Mouse (Mus musculus): Measurements from ENCODE around the gene Ppm1f. TPM values are rescaled to one million over a fixed set of nuclear protein-coding genes. Genes with fewer than 3 reads are reported as not detected.

Ppm1f gene
- total and polyA plus RNA-seq, 3 experiments = 37.7 to 47.5 (median 43.2) TPM

DNA sequence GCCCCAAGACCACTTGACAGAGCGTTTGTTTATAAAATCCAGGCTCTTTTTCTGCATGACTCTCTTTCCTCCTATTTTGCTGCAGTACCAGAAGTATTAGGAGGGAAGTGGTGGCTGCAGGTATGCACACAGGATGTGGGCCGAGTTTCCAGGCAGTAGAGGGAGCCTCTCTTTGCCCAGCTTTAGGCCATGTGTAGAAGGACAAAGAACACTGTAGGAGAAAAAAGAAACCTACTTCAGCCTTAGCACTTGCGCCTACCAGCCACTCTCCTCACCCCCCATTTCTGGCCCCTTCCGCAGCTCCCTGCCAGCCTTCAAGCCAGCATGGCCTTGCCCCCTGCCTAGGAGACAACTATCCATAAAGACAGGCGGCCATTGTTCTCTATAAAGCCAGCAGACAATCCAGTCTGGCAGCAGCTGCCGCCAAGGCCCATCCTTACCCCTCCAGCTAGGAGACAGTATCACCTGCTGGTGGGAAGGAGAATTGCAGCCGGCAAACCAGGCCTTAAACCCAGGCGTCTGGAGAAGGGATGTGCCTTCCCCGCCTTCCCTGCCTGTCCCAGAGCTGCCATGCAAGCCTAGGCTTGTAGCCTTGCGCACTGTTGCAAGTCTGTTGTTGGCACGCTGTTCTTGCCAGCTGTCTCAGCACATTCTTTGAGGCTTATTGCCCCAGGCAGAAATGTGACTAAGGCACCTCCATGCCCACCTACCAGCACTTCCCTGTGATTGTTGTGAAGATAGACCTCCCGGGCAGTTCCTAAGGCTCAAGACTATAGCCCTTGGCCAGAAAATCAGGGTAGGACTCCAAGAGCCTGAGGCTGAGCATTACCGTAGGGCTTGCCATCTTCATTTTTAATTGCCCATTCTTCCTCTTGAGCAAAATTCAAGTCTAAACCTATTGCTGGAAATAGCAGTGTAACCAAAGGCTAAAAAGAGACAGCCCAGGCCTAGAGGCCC, 15.7 kb downstream of the Ppm1f start (continued):
- TF ChIP-seq ZC3H11A (IDR thresholded peaks at IDR 0.05; ENCODE audit: low read depth, low read length) (peak; percentile 42), USF1 (IDR thresholded peaks at IDR 0.05; ENCODE audit: low read depth, low read length) (no peak), TCF12 (IDR thresholded peaks at IDR 0.05; ENCODE audit: low read depth, low read length) (0 out of 2 replicates have a peak, but pooled peaks have one; percentile 12), NRF1 (IDR thresholded peaks at IDR 0.05; ENCODE audit: low read depth, low read length) (peak; percentile 50; the same call in 1 of the 2 replicates), E2F4 (IDR thresholded peaks at IDR 0.05; ENCODE audit: insufficient replicate concordance, low read depth, low read length) (no peak), IRF4 (IDR thresholded peaks at IDR 0.05; ENCODE audit: low read depth, low read length) (peak; percentile 58), SIN3A (IDR thresholded peaks at IDR 0.05; ENCODE audit: low read length) (peak; percentile 43; the same call in 1 of the 2 replicates), RCOR1 (conservative IDR thresholded peaks at IDR 0.05; ENCODE audit: low read depth, low read length) (no peak)

DNA sequence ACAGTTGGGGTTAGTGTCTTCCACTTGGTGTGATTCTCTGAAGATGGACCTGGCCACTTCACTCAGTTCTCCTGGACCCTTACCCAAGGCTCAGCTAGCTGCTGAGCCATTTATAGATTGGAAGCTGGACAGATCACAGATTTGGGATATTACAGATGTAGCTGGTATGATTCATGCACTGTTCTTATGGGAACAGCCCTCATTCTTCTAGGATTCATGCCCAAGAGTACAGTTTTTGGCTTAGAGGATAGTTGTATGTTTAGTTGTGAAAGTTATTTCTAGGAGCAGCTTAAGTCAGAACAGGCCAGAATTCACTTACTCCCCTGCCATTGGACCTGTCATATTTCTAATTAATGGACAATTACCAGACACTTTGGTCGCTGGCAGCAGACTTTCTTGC, 17.2 kb downstream of the Ppm1f start:
- in situ Hi-C loops (cut with MboI; ENCODE audit: low pct_ligation_motif_present, low pct_unique_long_range_greater_than_20kb, low sequenced_read_pairs) = no loop called here
- dilution Hi-C loops (cut with MboI; ENCODE audit: extremely low pct_ligation_motif_present, extremely low pct_unique_long_range_greater_than_20kb, low sequenced_read_pairs) = no loop called here
- H3K9ac ChIP-seq (ENCODE audit: insufficient read depth, low read depth) = no peak overlapping the region

DNA sequence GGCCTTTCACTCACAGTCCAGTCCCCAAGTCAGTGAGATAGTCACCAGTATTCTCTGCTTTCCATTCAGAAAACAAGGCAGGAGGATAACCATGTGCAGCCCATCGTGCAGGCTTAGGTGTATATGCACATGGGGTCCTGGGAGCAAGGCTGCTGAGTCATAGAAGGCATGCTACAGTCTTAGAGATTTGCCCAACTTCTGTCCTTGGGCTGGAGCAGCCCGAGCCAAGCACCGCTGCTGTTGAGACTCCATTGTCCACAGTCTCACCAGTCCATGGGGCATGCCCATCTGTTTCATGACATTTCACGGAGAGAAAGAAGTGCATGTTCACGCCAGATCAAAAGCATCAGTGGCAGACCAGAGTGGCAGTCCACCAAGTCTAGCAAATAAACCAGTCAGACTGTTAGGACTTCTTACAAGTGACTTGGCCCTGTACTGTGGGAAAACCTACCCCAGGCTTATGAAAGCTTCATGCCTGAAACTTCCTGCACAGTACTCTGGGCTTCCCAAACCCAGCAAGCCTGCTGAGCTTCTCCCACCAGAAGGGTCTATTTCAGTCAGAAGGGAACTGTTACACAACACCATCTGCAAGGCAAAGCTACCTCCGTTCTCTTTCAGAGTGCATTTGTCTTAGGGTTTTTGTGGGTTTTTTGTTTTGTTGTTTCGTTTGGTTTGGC, 22.3 kb downstream of the Ppm1f start:
- no peaks in the 10 kb centered on the region for H3K79me2 ChIP-seq (replicated peaks; ENCODE audit: control insufficient read depth, extremely low read depth, insufficient read depth, poor library complexity, severe bottlenecking)
- H3K9ac ChIP-seq (ENCODE audit: insufficient read depth, low read depth) = no peak overlapping the region
- H3K36me3 ChIP-seq (replicated peaks in 1 of 2; ENCODE audit: control insufficient read depth in 1 of 2, insufficient read depth in 1 of 2, low read length in 1 of 2) = peaks cover 72 to 96% of the 10 kb centered on the region in 2 experiments
- H3K4me2 ChIP-seq (ENCODE audit: insufficient read depth, low read depth, poor library complexity, severe bottlenecking) = no peak overlapping the region
- H3K27me3 ChIP-seq (replicated peaks) = no peaks in the 10 kb centered on the region
- TF ChIP-seq GABPA (IDR thresholded peaks at IDR 0.05; ENCODE audit: insufficient replicate concordance, low read depth, low read length) (no peak), NELFE (IDR thresholded peaks at IDR 0.05; ENCODE audit: low read depth, low read length) (no peak), RCOR1 (conservative IDR thresholded peaks at IDR 0.05; ENCODE audit: low read depth, low read length) (no peak), POLR2AphosphoS2 (IDR thresholded peaks at IDR 0.05; ENCODE audit: low read depth, low read length) (no peak), ZMIZ1 (IDR thresholded peaks at IDR 0.05; ENCODE audit: low read depth, low read length) (no peak), UBTF (IDR thresholded peaks at IDR 0.05; ENCODE audit: low read depth, low read length) (no peak), ZNF384 (IDR thresholded peaks at IDR 0.05; ENCODE audit: low read depth, low read length) (no peak), EP300 (IDR thresholded peaks at IDR 0.05; ENCODE audit: low read length) (no peak), PAX5 (IDR thresholded peaks at IDR 0.05; ENCODE audit: low read length) (no peak), TBP (conservative IDR thresholded peaks at IDR 0.05; ENCODE audit: low read depth, low read length) (no peak), MAFK (IDR thresholded peaks at IDR 0.05; ENCODE audit: insufficient replicate concordance, low read length) (no peak), USF1 (IDR thresholded peaks at IDR 0.05; ENCODE audit: low read depth, low read length) (no peak), E2F4 (IDR thresholded peaks at IDR 0.05; ENCODE audit: insufficient replicate concordance, low read depth, low read length) (no peak), JUND (conservative IDR thresholded peaks at IDR 0.05; ENCODE audit: low read depth, low read length) (no peak), KAT2A (IDR thresholded peaks at IDR 0.05; ENCODE audit: insufficient replicate concordance, low read length) (no peak), NRF1 (IDR thresholded peaks at IDR 0.05; ENCODE audit: low read depth, low read length) (no peak)
- H3K27ac ChIP-seq (ENCODE audit: insufficient read depth, low read depth) = no peak overlapping the region
- in situ Hi-C loops (cut with MboI; ENCODE audit: low pct_ligation_motif_present, low pct_unique_long_range_greater_than_20kb, low sequenced_read_pairs) = no loop called here
- DNase-seq (ENCODE audit: extremely low read depth) = no peak
- H3K4me1 ChIP-seq (ENCODE audit: control insufficient read depth in 1 of 2, insufficient read depth in 2 of 2) = peaks cover 0 to 15% of the 10 kb centered on the region in 2 experiments; a peak in 2 of 4 replicates
- H3K9me3 ChIP-seq (replicated peaks; ENCODE audit: low read length) = no peaks in the 10 kb centered on the region
- H3K4me3 ChIP-seq (replicated peaks in 1 of 3; ENCODE audit: low read depth in 2 of 3, low read length in 2 of 3, poor library complexity in 1 of 3) = no peak overlapping the region
- dilution Hi-C loops (cut with MboI; ENCODE audit: extremely low pct_ligation_motif_present, extremely low pct_unique_long_range_greater_than_20kb, low sequenced_read_pairs) = no loop called here

More for the DNA sequence above, 17.2 kb downstream of the Ppm1f start:
- DNase-seq (ENCODE audit: extremely low read depth) = no peak
- Histone ChIP-seq H3K9me3 (replicated peaks; ENCODE audit: low read length) (no peaks in the 10 kb centered on the region), H3K4me2 (ENCODE audit: insufficient read depth, low read depth, poor library complexity, severe bottlenecking) (no peak overlapping the region), H3K36me3 (replicated peaks in 1 of 2; ENCODE audit: control insufficient read depth in 1 of 2, insufficient read depth in 1 of 2, low read length in 1 of 2) (peaks cover 77 to 100% of the 10 kb centered on the region in 2 experiments), H3K79me2 (replicated peaks; ENCODE audit: control insufficient read depth, extremely low read depth, insufficient read depth, poor library complexity, severe bottlenecking) (no peaks in the 10 kb centered on the region), H3K27me3 (replicated peaks) (no peaks in the 10 kb centered on the region), H3K4me3 (replicated peaks in 1 of 3; ENCODE audit: low read depth in 2 of 3, low read length in 2 of 3, poor library complexity in 1 of 3) (no peak overlapping the region), H3K4me1 (ENCODE audit: control insufficient read depth in 1 of 2, insufficient read depth in 2 of 2) (peaks cover 0 to 11% of the 10 kb centered on the region in 2 experiments; a peak in 1 of 4 replicates), H3K27ac (ENCODE audit: insufficient read depth, low read depth) (no peak overlapping the region)
- TF ChIP-seq RCOR1 (conservative IDR thresholded peaks at IDR 0.05; ENCODE audit: low read depth, low read length) = no peak
